Mouse (Mus musculus) kidney, adult 9 months (tissue): Measurements from ENCODE around the gene Sema6c.
"Not testable (repeated sequence)": the region's sequence is repeated elsewhere in the genome, so short reads cannot be mapped to it uniquely, and the experiment has no call there.

Experiments
- DNase-seq: peaks from one replicate; pipeline ENCODE4 v3.0.0; 2022

The Sema6c gene

GRCm38 (mm10) chr3:95194721-95195135 is 34.5 kb downstream of the Sema6c start:
- peak; percentile 70 for DNase-seq

GRCm38 (mm10) chr3:95195772-95196171 is 35.5 kb downstream of the Sema6c start:
- DNase-seq = peak; percentile 19

- DNase-seq = peak; percentile 55
These were observed 38.8 kb downstream of the Sema6c start for GRCm38 (mm10) chr3:95199101-95199500.

- DNase-seq = peak; percentile 97
These were observed 39.9 kb downstream of the Sema6c start for GRCm38 (mm10) chr3:95200132-95200531.

GRCm38 (mm10) chr3:95200562-95200961 is 40.3 kb downstream of the Sema6c start:
- DNase-seq = no peak

GRCm38 (mm10) chr3:95203880-95204279 is 43.6 kb downstream of the Sema6c start:
- no peak for DNase-seq

GRCm38 (mm10) chr3:95208286-95208685 is 48.0 kb downstream of the Sema6c start:
- DNase-seq = peak; percentile 47

- DNase-seq = no peak
These were observed 50.3 kb downstream of the Sema6c start for GRCm38 (mm10) chr3:95210585-95210984.

- DNase-seq = not testable (repeated sequence)
These were observed 52.8 kb downstream of the Sema6c start for GRCm38 (mm10) chr3:95212889-95213608.

GRCm38 (mm10) chr3:95213609-95213975 is 53.3 kb downstream of the Sema6c start:
- DNase-seq = no peak

- no peak for DNase-seq
These were observed 56.5 kb downstream of the Sema6c start for GRCm38 (mm10) chr3:95216655-95217254.

- peak; percentile 97 for DNase-seq
These were observed 57.2 kb downstream of the Sema6c start, which contains the start of gene Gabpb2 for GRCm38 (mm10) chr3:95217255-95218134. Gabpb2 (minus strand) TSS chr3:95217916.

- peak; percentile 75 for DNase-seq
These were observed 58.3 kb downstream of the Sema6c start for GRCm38 (mm10) chr3:95218466-95219137.

- no peak for DNase-seq
These were observed 62.8 kb downstream of the Sema6c start for GRCm38 (mm10) chr3:95223041-95223440.
